ENCODE assay signal across 8 mouse cellular contexts in genomic region chr3:122638329-122639196, GRCm38 (mm10). TPM values are rescaled to one million over a fixed set of nuclear protein-coding genes. Genes with fewer than 3 reads are reported as not detected.
A peak's percentile ranks its signal among the peaks of the same experiment; 100 is the strongest.
DNase-seq lines count a peak whose midpoint lies in the region; ATAC-seq and TF ChIP-seq lines count a peak whose summit lies in the region.

No protein-coding gene starts in this region.

- TF ChIP-seq POLR2A in MEL (IDR thresholded peaks at IDR 0.05; ENCODE audit: control insufficient read depth in 1 of 2, insufficient read depth in 1 of 2, low read depth in 1 of 2, low read length in 2 of 2, poor library complexity in 1 of 2), result no peak
- TF ChIP-seq POLR2A in cerebellum, adult 2 months (IDR thresholded peaks at IDR 0.05; ENCODE audit: borderline replicate concordance, insufficient read depth, low read length), result no peak
- no peak for TF ChIP-seq POLR2A in thymus, adult 2 months (IDR thresholded peaks at IDR 0.05; ENCODE audit: control insufficient read depth, extremely low read depth, insufficient read depth, low read length, poor library complexity)

- no peak for TF ChIP-seq EP300 in MEL (IDR thresholded peaks at IDR 0.05; ENCODE audit: low read depth in 1 of 2, low read length in 2 of 2)

- 28% methylated on average over 14 of the region's 14 CpGs for WGBS in cerebellum, adult 2 months
- WGBS in lung, embryonic 14.5 days, result 33% methylated on average over 14 of the region's 14 CpGs
- 46% methylated on average over 14 of the region's 14 CpGs for WGBS in thymus, adult 2 months

- no peaks in the 10 kb centered on the region for H3K9me3 ChIP-seq in MEL (replicated peaks; ENCODE audit: insufficient read depth, low read length)
- no peaks in the 10 kb centered on the region for H3K9me3 ChIP-seq in lung, embryonic 14.5 days (ENCODE audit: low read depth, low read length)

- no peaks in the 10 kb centered on the region for H3K27me3 ChIP-seq in MEL (ENCODE audit: control insufficient read depth in 1 of 2, insufficient read depth in 2 of 2, low read length in 2 of 2)
- no peaks in the 10 kb centered on the region for H3K27me3 ChIP-seq in cerebellum, adult 2 months (ENCODE audit: control insufficient read depth, insufficient read depth, low read length)
- no peaks in the 10 kb centered on the region for H3K27me3 ChIP-seq in lung, embryonic 14.5 days (ENCODE audit: insufficient read depth, low read length)
- H3K27me3 ChIP-seq in thymus, adult 2 months (ENCODE audit: control insufficient read depth, insufficient read depth, low read length), result no peaks in the 10 kb centered on the region

- peak; percentile 84 to 97 (median 88) for TF ChIP-seq CTCF in MEL (IDR thresholded peaks at IDR 0.05 in 2 of 3, conservative IDR thresholded peaks at IDR 0.05 in 1 of 3; ENCODE audit: control insufficient read depth in 1 of 3, insufficient read depth in 1 of 3, low read depth in 2 of 3, low read length in 3 of 3, poor library complexity in 1 of 3, severe bottlenecking in 1 of 3)
- peak; percentile 100 for TF ChIP-seq CTCF in cerebellum, adult 2 months (IDR thresholded peaks at IDR 0.05; ENCODE audit: borderline replicate concordance, insufficient read depth, low read depth, low read length)
- peak; percentile 99 for TF ChIP-seq CTCF in layer of hippocampus, adult 2 months (conservative IDR thresholded peaks at IDR 0.05)
- TF ChIP-seq CTCF in lung, embryonic 14.5 days (IDR thresholded peaks at IDR 0.05; ENCODE audit: low read depth), result peak; percentile 100
- TF ChIP-seq CTCF in thymus, adult 2 months (IDR thresholded peaks at IDR 0.05; ENCODE audit: borderline replicate concordance, control insufficient read depth, extremely low read depth, insufficient read depth, low read length, poor library complexity), result peak; percentile 88; the same call in 1 of the 2 replicates

- TF ChIP-seq RAD21 in MEL (IDR thresholded peaks at IDR 0.05; ENCODE audit: low read depth, low read length), result peak; percentile 70

- H3K36me3 ChIP-seq in MEL (ENCODE audit: control insufficient read depth in 1 of 2, insufficient read depth in 2 of 2, low read length in 2 of 2), result no peaks in the 10 kb centered on the region
- no peaks in the 10 kb centered on the region for H3K36me3 ChIP-seq in lung, embryonic 14.5 days (ENCODE audit: insufficient read depth)
- H3K36me3 ChIP-seq in thymus, adult 2 months (ENCODE audit: control insufficient read depth, insufficient read depth, low read length), result no peaks in the 10 kb centered on the region

- no peak overlapping the region for H3K4me3 ChIP-seq in MEL (ENCODE audit: control insufficient read depth in 1 of 2, insufficient read depth in 1 of 2, low read depth in 2 of 2, low read length in 2 of 2)
- no peak overlapping the region for H3K4me3 ChIP-seq in cerebellum, adult 2 months (replicated peaks; ENCODE audit: insufficient read depth, low read depth, low read length)
- H3K4me3 ChIP-seq in layer of hippocampus, adult 2 months, result no peak overlapping the region
- H3K4me3 ChIP-seq in lung, embryonic 14.5 days (ENCODE audit: low read depth, low read length), result no peak overlapping the region
- no peak overlapping the region for H3K4me3 ChIP-seq in thymus, adult 2 months (ENCODE audit: control insufficient read depth, insufficient read depth, low read length)

- H3K4me1 ChIP-seq in MEL (ENCODE audit: control insufficient read depth in 1 of 2, insufficient read depth in 2 of 2, low read length in 2 of 2), result no peaks in the 10 kb centered on the region
- H3K4me1 ChIP-seq in cerebellum, adult 2 months (ENCODE audit: control insufficient read depth, insufficient read depth, low read length), result peaks cover 9% of the 10 kb centered on the region
- H3K4me1 ChIP-seq in lung, embryonic 14.5 days (ENCODE audit: insufficient read depth), result 0 out of 2 replicates have a peak, but pooled peaks cover 5% of the 10 kb centered on the region
- H3K4me1 ChIP-seq in thymus, adult 2 months (replicated peaks; ENCODE audit: control insufficient read depth, insufficient read depth, low read length), result no peaks in the 10 kb centered on the region

- DNase-seq in MEL (ENCODE audit: low read depth, low spot score), result peak; percentile 95
- DNase-seq in cerebellum, adult 2 months, result peak; percentile 89
- DNase-seq in forelimb bud, embryonic 11.5 days (ENCODE audit: low read depth, low spot score), result peak; percentile 99
- DNase-seq in heart, postnatal 4 days, result peak; percentile 96
- peak; percentile 92 for DNase-seq in layer of hippocampus, adult 2 months (ENCODE audit: low spot score in 2 of 2)
- peak; percentile 99 for DNase-seq in lung, embryonic 14.5 days
- DNase-seq in ovary, adult 18-20 months (ENCODE audit: low spot score), result peak; percentile 84
- peak; percentile 87 for DNase-seq in thymus, adult 2 months

- peak; percentile 68 for ATAC-seq in lung, embryonic 14.5 days (ENCODE audit: insufficient read depth)

- H3K27ac ChIP-seq in MEL (ENCODE audit: control insufficient read depth, low read depth, low read length), result no peak overlapping the region
- H3K27ac ChIP-seq in cerebellum, adult 2 months (ENCODE audit: insufficient read depth, low read length), result no peak overlapping the region
- H3K27ac ChIP-seq in layer of hippocampus, adult 2 months, result no peak overlapping the region
- H3K27ac ChIP-seq in lung, embryonic 14.5 days (ENCODE audit: low read depth), result no peak overlapping the region
- no peak overlapping the region for H3K27ac ChIP-seq in thymus, adult 2 months (ENCODE audit: control insufficient read depth, insufficient read depth, low read length)

- no peaks in the 10 kb centered on the region for H3K79me2 ChIP-seq in MEL (ENCODE audit: control insufficient read depth, insufficient read depth, low read length, poor library complexity)

- H3K4me2 ChIP-seq in lung, embryonic 14.5 days, result peak overlapping the region; percentile 33

- H3K9ac ChIP-seq in MEL (ENCODE audit: control insufficient read depth, low read depth, low read length, poor library complexity, severe bottlenecking), result no peak overlapping the region
- no peak overlapping the region for H3K9ac ChIP-seq in lung, embryonic 14.5 days

TF ChIP-seq in MEL, 35 proteins besides CTCF, POLR2A, EP300 and RAD21:
- no peak for TF ChIP-seq MXI1 (IDR thresholded peaks at IDR 0.05; ENCODE audit: low read depth, low read length)
- no peak for TF ChIP-seq TCF12 (IDR thresholded peaks at IDR 0.05; ENCODE audit: low read depth, low read length)
- no peak for TF ChIP-seq MAFK (IDR thresholded peaks at IDR 0.05; ENCODE audit: borderline replicate concordance, low read depth, low read length)
- no peak for TF ChIP-seq TBP (IDR thresholded peaks at IDR 0.05; ENCODE audit: low read depth, low read length)
- no peak for TF ChIP-seq E2F4 (IDR thresholded peaks at IDR 0.05; ENCODE audit: borderline replicate concordance, low read depth, low read length)
- no peak for TF ChIP-seq GABPA (IDR thresholded peaks at IDR 0.05; ENCODE audit: low read depth, low read length)
- TF ChIP-seq ZC3H11A (IDR thresholded peaks at IDR 0.05; ENCODE audit: low read depth, low read length), result peak; percentile 70
- TF ChIP-seq SIN3A (IDR thresholded peaks at IDR 0.05; ENCODE audit: low read length), result no peak
- TF ChIP-seq MYB (IDR thresholded peaks at IDR 0.05; ENCODE audit: low read depth, low read length), result no peak
- 0 out of 2 replicates have a peak, but pooled peaks have one; percentile 47 for TF ChIP-seq MYC (IDR thresholded peaks at IDR 0.05; ENCODE audit: low read depth, low read length)
- TF ChIP-seq SMC3 (IDR thresholded peaks at IDR 0.05; ENCODE audit: low read depth, low read length), result peak; percentile 94
- TF ChIP-seq POLR2AphosphoS2 (IDR thresholded peaks at IDR 0.05; ENCODE audit: low read length), result no peak
- no peak for TF ChIP-seq ELF1 (IDR thresholded peaks at IDR 0.05; ENCODE audit: low read depth, low read length)
- 0 out of 2 replicates have a peak, but pooled peaks have one; percentile 46 for TF ChIP-seq MAX (IDR thresholded peaks at IDR 0.05; ENCODE audit: low read length)
- no peak for TF ChIP-seq BHLHE40 (IDR thresholded peaks at IDR 0.05; ENCODE audit: borderline replicate concordance, low read depth, low read length)
- TF ChIP-seq USF2 (IDR thresholded peaks at IDR 0.05; ENCODE audit: borderline replicate concordance in 1 of 2, insufficient read depth in 1 of 2, low read depth in 1 of 2, low read length in 2 of 2), result no peak
- no peak for TF ChIP-seq UBTF (IDR thresholded peaks at IDR 0.05; ENCODE audit: borderline replicate concordance, insufficient read depth, low read depth, low read length)
TF ChIP-seq in MEL: peak in this region for 4.

RNA-seq across cellular contexts. Expression of gene Fnbp1l, which starts 19.0 kb away (rescaled TPM):
- total RNA-seq in MEL (2012; rRNA removed), result not detected in 2 replicates
- not detected for polyA plus RNA-seq in MEL (2012; ENCODE audit: insufficient read depth in 1 of 2, insufficient read length in 2 of 2, low read depth in 1 of 2, low replicate concordance in 2 of 2, missing spikeins in 1 of 2)
- polyA plus RNA-seq in cerebellum, adult 2 months (2012; rRNA removed), result 16.8 and 17.6 TPM in 2 replicates
- total RNA-seq in heart, postnatal 4 days (2021), result 10 to 100 TPM; 63.6 to 64.1 TPM
- 10 to 100 TPM; 29.6 to 31.8 TPM for total RNA-seq in layer of hippocampus, adult 2 months (2021)
- polyA plus RNA-seq in lung, embryonic 14.5 days (2014; fragmentation: Nextera tagmentation; extraction: Ambion mirVana), result 51.9 and 56.3 TPM in 2 replicates
- 5.2 and 6.4 TPM in 2 replicates for polyA plus RNA-seq in thymus, adult 2 months (2012; rRNA removed)
